Mouse (Mus musculus) myocyte (in vitro differentiated cells): ENCODE results near the gene Aars2.

Experiments
- E2F4 ChIP-seq: IDR thresholded peaks from one replicate; pipeline ENCODE4 v1.6.1; 2011; ENCODE audit warnings: mild to moderate bottlenecking, control low read depth, moderate library complexity; ENCODE audit not compliant: insufficient read depth
- MAX ChIP-seq: IDR thresholded peaks from one replicate; pipeline ENCODE4 v1.6.1; 2011; ENCODE audit warnings: low read depth, mild to moderate bottlenecking, control low read depth
- MYOG ChIP-seq, 3 experiments: IDR thresholded peaks; one replicate each; pipeline ENCODE4 v1.6.1; 2011; ENCODE audit warnings: control low read depth in 2 of 3, low read depth in 2 of 3, mild to moderate bottlenecking in 2 of 3; ENCODE audit not compliant: insufficient read length in 2 of 3, control insufficient read depth in 1 of 3, insufficient read depth in 1 of 3
- POLR2A ChIP-seq: IDR thresholded peaks from one replicate; pipeline ENCODE4 v1.6.1; 2011; ENCODE audit warnings: low read depth, mild to moderate bottlenecking, control low read depth, moderate library complexity; ENCODE audit not compliant: insufficient read length
- POLR2AphosphoS2 ChIP-seq: IDR thresholded peaks from one replicate; pipeline ENCODE4 v1.6.1; 2011; ENCODE audit warnings: low read depth, control low read depth; ENCODE audit not compliant: insufficient read length
- REST ChIP-seq: IDR thresholded peaks from one replicate; pipeline ENCODE4 v1.6.1; 2011; ENCODE audit warnings: mild to moderate bottlenecking, control low read depth, moderate library complexity; ENCODE audit not compliant: insufficient read depth, insufficient read length
- TCF12 ChIP-seq: IDR thresholded peaks from one replicate; pipeline ENCODE4 v1.6.1; 2011; ENCODE audit warnings: mild to moderate bottlenecking, control low read depth; ENCODE audit not compliant: poor library complexity, insufficient read depth, severe bottlenecking
- TCF3 ChIP-seq: IDR thresholded peaks from one replicate; pipeline ENCODE4 v1.6.1; 2011; ENCODE audit warnings: low read depth, control low read depth; ENCODE audit not compliant: insufficient read length
- USF1 ChIP-seq: IDR thresholded peaks from one replicate; pipeline ENCODE4 v1.6.1; 2011; ENCODE audit warnings: low read depth, mild to moderate bottlenecking, control low read depth, moderate library complexity

GRCm38 (mm10) chr17:45506700-45507189 is at the start of gene Aars2:
- TF ChIP-seq POLR2A (peak; percentile 72), POLR2AphosphoS2 (peak; percentile 24), MAX (no peak), E2F4 (no peak), TCF12 (no peak), USF1 (no peak), MYOG (IDR thresholded peaks at IDR 0.05; ENCODE audit: control insufficient read depth in 1 of 3, insufficient read depth in 1 of 3, insufficient read length in 2 of 3, low read depth in 2 of 3) (no peak), TCF3 (no peak), REST (no peak)
